Mouse (Mus musculus) granulocyte monocyte progenitor cell, adult 5-6 weeks (primary cell): ENCODE results near the gene Herc6. TPM values are rescaled to one million over a fixed set of nuclear protein-coding genes. Genes with fewer than 3 reads are reported as not detected.

Source experiments
- ATAC-seq: replicated peaks from 2 replicates; pipeline ENCODE4 v1.8.0; 2016; ENCODE audit warnings: mild to moderate bottlenecking, moderate TSS enrichment, inconsistent platforms; ENCODE audit not compliant: poor library complexity, severe bottlenecking
- total RNA-seq, 2 experiments: library from RNA; stranded (forward) in 1 of 2; stranded (reverse) in 1 of 2; fragments of 200-712, 200-1000 nt in 1 of 2; fragments of >200 nt in 1 of 2; fragmentation: Nextera tagmentation in 1 of 2; gene quantifications; 2 replicates each; pipeline ENCODE4 v1.2.3; 2014 to 2017

Herc6 gene
- total RNA-seq, 2 experiments from 2014 or later, result 5.1 to 16.1 TPM

DNA sequence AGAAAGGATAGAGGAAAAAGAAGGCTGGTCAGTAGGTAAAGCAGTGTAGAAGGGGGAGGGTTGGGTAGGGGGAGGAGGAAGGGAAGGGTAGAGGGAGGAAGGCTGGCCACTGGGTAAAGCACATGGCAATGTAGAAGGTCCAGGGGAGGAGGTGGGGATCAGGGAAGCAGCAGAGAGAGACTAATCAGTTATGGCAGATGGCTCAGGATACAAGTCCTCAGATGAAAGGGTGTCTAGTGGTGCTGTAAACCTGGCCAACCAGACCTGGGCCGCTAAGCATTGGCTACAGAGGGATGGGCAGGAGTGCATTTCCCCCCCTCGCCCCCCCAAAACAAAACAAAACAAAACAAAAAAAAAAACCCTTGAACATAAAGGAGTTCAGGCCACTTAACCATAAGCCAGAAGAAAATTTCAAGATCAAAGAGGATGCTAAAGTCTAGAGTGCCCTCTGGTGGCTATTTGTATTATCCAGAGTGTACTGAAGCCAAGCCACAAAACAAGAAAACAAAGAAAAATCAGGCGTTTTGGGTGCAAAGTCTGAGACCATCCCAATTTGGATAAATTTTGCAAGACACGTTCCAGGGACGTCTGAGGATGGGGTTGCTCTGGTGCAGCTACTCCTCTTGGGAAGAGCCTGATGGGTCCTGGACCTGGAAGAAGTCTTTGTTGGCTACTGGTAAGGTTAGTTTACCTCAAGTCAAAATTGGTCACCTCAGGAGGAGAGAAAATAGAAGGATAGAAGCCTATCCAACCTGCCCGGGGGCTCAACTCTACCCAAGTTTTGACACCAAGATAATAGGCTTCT, 10.4 kb upstream of the Herc6 start:
- ATAC-seq, result peak; percentile 75

DNA sequence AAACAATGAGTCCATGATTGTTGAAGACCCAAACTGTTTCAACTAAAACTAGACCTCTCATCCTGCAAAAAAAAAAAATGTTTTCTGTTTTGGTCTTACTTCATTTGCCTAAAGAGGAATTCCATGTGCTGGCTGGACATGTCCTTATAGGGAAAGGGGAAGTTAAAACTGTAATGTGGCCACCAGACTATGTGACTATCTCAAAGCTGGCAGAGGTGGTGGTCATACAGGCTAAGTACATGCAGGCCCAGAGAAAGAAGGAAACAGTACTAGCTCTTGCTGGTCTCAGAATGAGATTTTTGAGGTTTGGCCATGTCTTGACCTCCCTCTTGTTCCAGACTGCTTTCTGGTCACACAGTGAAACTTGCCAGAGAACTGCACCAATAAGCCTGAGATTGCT, 9.2 kb upstream of the Herc6 start:
- ATAC-seq, result peak; percentile 64

DNA sequence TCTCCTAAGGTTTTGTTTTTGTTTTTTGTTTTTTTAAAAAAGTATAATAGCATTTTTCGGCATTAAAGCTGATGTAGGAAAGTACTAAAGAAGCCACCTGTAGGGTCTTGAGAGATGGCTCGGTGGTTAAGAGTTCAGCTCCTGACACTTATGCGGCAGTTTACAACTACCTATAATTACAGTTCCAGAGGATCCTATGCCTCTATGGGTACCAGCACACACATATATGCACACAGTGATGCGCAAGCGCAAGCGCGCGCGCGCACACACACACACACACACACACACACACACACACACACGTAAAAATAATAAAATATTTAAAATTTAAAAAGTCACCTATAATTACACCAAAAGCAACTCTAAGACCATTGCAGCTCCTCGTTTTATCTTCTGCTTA, 795 bp downstream of the Herc6 start:
- ATAC-seq, result no peak

DNA sequence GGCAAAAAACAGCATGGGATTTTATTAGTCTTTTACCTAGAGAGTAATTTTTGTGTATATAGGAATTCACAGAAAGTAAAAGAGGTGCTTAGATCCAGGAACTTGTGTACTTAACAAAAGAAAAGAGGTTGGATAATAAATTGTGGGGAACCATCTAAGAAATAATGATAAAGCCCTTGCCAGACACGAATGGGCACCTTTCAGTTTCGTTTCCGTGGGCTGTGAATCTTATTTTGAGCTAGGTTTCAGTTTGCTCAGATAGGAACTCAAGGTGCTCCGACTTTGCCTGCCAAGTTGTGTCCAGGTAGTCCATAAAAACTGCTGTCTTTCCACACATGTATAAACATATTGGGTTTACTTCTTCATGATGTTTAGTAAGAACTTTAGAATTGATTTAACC, 1.6 kb downstream of the Herc6 start:
- ATAC-seq, result 0 out of 2 replicates have a peak, but pooled peaks have one; percentile 19

DNA sequence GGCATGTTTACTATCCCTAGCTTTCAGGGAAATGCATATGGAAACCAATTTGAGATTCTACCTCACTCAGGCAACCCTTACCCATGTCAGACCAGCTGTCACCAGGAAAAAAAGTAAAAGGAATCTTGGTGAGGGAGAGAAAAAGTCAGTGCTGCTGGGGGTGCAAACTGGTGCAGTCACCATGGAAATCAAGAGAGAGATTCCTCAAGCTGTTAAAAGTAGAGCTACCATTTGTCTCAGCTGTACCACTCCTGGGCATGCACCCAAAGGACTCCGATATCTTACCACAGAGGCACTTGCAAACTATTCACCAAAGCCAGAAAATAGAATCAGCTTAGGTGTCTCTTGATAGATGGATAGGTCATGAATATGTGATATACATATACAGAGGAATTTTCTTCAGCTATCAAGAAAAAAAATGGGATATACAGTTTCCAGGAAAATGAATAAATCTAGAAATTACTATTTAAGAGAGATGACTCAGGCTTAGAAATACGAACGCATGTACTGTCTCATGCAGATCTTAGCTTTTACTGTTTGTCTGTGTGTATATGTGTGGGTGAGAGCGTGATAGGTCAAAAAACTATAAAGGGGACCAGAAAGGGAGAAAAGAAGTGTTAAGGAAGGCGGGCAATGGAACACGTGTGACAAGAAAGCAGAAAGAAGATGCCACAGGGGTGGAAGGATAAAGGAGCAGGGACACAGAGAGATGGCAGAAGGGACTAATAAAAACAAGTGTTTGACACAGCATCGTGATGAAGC, 24.9 kb downstream of the Herc6 start:
- no peak for ATAC-seq

DNA sequence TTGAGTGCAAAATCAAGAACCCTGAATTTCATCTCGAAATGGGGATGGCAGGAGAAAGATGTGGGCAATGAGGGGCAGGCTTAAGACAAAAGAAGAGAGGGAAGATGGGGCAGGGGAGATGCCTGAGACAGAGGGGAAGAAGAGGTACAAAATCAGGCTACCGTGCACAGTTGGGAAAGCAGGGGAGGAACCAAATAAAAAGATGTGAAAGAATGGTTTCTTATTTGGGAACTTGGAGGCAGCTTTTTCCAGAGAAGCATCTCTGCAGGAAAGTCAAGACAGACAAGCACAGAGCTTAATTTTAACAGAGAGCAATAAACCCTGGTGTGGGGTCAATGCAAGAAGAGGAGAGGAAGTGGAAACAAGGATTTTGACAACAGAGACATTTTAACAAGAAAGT, 27.2 kb downstream of the Herc6 start:
- ATAC-seq, result no peak

DNA sequence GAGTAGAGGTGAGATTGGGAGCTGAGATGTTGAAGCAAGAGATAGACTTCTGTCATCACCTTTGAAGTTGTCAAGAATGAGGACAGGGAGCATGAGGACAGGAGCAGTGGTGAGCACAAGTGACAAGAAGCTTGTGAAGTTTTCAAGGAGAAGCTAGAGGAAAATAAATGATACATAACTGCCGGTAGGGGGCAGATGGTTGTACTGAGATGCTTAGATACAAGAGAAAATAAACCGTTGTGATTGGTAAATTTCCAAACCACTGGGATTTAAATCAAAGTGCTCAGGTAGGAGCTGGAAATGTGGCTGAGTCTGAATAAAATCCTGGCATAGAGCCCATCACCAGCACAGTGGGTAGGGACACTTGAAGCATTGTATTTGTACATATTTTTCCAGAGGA, 28.8 kb downstream of the Herc6 start:
- no peak for ATAC-seq

DNA sequence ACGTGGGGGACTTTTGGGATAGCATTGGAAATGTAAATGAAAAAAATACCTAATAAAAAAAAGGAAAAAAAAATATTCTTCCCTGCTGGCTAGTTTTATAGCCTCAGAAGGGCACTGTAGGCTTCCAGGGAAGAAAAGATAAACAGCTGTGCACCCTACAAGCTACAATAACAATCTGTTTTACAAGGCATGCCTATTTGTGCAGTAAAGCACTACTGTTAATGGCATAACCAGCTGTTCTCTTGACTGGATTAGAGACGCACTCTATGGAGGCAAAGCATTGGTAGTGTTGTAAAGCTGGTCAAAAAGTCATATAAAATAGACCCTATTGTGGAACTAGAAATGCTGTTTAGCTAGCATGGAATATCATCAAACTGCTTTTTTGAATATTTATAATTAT, 35.0 kb downstream of the Herc6 start:
- no peak for ATAC-seq

DNA sequence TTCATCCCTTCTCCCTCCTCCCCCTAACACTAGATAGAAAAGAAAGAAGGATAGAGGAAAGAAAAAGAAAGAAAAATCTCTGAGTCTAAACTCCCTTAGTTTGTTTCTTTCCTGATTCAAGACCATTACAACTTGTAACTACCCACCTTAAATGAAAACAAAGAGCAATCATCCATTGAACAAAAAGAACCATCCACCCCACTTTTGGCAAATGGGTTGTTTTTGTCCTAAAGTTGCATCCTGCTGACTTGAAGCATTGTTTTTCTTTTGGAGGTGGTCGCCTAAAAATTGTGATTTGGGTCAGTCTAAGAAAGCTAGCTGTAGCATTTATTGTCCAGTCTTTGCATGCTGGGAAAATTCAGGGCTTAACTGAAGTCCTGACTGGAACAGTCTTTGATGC, 58.7 kb downstream of the Herc6 start:
- no peak for ATAC-seq

DNA sequence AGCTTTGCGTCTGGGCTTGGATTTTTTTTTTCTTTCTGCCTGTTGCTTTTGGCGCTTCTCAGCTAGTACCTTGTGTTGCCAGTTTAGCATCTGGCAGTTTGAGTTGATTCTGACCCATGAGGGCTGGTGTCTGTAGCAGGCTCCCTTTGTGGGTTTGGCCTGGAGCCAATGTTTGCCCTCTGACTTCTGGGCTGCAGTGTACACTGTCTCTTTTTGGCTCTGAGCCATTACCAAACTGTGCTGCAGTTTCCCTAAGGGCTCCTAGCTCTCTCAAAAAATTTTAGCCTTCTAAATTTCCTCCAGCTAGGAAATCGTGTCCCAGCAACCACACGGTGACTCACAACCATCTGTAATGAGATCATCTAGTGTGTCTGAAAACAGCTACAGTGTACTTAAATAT, 61.0 kb downstream of the Herc6 start:
- ATAC-seq, result peak; percentile 89

DNA sequence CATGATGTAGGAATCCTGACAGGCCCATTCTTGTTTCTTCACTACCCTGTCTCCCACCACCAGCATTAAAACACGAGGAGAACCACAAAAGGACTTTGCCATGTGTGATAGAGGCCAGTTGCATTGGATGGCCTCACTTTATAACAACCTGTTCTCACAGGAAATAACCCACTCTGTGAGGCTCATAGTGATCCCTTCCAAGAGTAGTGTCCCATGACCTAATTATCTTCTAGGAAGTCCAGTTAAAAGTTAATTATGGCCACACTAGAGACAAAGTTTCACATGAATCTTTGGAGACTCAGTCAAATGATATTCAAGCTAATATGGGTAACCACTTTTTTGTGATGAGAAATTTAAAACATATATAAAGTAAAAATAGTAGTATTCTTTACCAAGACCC, 66.5 kb downstream of the Herc6 start:
- no peak for ATAC-seq

DNA sequence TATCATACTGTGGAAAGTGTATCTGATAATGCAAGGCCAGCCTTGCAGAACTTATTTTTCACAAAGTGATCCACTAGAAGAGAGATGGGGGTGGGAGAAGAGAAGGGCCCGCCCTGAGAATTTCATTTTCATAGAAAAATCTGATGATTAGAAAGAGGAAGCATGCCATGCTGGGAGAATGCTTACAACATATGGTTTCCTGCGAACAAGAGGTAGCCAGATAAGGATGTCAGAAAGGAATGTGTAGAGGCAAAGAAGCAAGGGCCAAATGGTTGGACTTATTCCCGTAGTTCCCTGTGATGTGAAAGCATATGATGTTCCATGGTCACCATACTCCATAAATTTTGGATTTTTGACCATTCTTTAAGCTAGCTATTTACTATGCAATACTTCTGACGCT, 80.5 kb downstream of the Herc6 start:
- ATAC-seq, result peak; percentile 61

DNA sequence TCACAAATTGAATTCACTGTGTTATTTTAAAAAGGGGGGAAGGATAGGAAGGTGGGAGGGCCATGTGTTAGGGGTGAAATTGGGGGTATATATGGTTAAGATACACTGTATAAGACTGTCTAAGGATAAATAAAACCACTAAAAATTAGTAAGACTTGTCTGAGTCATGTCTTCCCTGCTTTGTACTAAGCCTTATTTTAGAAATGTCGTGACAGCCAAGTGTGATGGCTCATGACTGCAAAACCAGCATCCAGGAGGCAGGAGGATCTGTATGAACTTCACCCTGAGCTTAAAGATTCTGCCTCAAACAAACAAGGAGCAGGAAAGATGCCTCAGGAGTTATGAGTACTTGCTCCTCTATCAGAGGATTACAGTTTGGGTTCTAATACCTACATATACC, 103.4 kb downstream of the Herc6 start:
- ATAC-seq, result no peak

DNA sequence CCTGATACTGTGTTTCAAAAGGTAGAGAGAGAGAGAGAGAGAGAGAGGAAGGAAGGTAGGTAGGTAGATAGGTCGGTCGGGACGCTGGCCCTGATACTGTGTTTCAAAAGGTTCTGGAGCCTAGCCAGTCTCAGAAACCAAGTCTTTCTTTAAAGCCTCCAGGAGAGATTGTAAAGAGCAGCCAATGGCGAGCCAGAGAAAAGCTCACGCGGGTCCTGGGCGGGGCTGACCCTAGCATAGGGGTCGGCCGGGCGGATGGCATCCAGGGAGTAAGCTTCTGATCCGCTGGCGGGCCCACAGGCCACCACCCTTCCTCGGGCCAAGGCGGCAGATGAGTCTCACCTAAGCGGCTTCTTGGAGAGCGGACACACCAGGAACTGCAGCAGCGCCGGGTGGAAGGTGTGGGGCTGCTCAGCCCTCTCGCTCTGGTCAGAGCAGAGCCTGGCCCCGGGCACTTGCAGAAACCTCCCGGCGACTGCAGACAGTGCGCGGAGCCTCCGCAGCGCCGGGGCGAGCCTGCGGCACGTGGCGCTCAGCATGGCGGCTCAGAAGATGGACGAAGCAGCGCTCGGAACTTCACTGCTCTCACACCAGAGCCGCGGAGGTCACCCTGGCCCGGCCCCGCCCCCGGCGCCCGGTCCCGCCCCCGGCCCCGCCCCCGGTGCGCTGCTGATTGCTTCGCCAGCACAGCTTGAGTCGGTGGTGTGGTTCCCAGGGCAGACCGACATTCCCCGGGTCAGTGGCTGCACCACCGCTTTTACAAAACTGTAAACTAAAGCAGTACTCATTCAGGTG, 110.9 kb downstream of the Herc6 start, which contains the start of gene Pyurf:
Gene Pyurf (minus strand): TSS at position 612 of the 795 bp plus-strand sequence.
- peak; percentile 95 for ATAC-seq

DNA sequence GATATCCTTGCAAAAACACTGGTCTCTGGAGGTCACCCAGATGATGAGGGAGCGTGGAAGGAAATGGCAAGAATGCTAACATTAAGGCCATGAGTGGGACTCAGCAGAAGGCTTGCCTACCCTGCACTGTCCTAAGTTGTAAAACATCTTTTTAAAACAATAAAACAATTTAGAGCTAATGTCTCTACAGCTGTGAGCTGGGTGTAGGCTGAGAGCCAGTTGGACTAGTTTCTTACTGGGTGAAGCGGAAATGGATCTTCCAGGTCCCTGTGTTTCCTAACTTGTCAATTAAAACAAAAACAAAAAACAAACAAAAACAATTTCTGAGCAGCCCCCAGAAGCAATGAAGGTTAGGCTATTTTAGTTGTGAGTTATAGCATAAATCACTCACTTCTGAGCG, 112.3 kb downstream of the Herc6 start:
- no peak for ATAC-seq

DNA sequence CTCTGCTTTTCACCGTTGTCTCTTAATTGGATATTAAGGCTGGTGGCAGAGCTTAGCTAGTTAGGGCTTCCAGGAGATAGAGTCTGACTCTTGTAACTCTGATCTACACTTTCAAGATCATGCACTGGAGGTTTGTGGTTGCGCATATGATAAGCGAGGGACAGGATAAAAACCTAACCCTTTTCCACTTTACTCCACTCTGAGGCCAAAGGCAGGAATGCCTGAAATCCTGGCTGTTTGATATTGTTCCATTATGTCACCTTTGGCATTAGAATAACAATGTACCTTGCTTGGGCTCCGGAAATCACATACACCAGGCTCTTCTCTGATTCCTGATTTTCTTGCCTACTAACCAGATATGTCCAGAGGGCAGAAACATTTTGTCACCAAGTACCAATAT, 120.9 kb downstream of the Herc6 start:
- no peak for ATAC-seq

DNA sequence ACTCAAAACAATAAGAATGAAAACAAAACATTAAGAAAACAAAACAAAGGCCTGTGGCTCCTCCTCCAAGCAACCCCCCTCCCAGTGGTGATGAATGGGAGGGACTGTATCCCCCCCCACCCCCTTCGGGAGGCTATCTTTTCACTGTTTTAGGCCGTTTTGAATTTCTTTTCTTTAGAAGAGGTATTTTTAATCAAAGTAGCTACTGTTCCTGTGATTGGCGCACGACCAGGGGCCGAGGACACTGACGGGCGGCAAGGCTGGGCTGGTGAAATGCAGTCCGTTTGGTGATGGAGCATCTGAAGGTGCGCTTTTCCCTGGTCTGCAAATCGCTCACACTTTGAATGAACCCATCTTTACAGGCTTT, 121.6 kb downstream of the Herc6 start, which contains the start of gene Lancl2:
Gene Lancl2 (plus strand): TSS at position 165 of the 367 bp plus-strand sequence.
- peak; percentile 5 for ATAC-seq

DNA sequence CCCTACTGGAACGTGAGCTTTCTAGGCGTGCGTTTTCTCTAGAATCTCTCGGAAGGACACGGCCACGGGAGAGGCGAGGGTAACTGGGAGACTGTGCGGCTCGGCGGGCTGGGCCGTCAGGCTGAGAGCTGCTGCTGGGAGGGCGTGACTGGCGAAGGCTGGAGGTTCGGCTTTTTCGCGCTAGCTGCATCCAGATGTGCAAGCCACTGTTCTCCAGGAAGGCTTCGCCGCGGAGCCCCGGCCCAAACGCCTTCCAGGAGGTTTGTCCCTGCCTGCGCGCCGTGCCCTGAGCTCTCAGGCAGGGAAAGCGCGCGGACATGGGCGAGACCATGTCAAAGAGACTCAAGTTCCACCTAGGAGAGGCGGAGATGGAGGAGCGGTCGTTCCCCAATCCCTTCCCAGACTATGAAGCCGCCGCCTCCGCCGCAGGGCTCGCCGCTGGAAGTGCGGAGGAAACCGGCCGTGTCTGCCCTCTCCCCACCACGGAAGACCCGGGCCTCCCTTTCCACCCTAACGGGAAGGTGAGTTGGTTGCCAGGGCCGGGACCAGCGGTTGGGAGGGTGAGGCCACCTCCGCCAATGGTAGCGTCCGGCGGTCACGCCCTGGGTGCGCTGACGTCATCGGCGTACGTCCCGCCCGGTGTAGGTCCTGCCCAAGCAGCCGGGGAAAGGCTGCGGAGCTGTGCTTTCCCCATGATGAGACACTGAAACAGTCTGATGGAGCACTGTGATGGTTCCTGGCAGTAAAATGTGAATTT, 122.1 kb downstream of the Herc6 start:
- ATAC-seq, result peak; percentile 93

DNA sequence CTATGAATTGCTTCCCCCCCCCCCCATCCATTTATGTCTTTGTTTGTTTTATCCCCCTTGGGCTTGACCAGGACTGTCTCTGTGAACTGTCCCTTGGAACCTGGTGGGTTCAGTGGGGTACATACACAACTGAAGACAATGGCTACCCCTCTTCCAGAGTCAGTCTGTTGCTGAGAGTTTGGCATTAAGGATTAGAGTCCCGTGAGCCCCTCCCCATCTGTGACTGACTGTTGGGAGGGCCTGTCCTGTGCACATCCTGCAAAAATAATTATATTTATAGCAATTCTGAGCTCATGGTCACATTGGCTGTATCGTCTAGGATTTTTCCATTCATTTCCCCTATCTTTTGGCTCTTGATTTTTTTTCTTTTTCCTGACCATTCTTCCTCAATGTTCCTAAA, 122.9 kb downstream of the Herc6 start:
- ATAC-seq, result no peak

DNA sequence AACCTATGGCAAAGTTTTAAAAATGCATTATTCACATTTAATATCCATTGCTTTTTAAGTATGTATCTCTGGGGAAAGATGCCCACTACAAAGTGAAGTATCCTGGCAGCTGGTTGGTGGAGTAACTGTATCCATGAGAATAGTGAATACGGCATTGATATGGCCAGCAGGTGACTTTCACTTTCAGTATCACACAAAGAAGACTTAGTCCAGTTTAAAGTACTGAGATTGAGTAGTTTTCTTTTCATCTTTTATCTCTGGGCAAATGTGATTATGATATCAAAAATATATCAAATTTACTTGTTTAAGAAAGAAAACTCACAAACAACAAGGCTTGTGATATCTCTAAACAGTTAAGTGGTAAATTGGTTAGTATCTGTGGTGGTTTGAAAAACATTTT, 125.9 kb downstream of the Herc6 start:
- ATAC-seq, result no peak
